Mouse (Mus musculus): ENCODE data around the gene Sele. TPM values are rescaled to one million over a fixed set of nuclear protein-coding genes. Genes with fewer than 3 reads are reported as not detected.

The Sele gene
- total RNA-seq, 2 experiments from 2014 or later, result 0.15 TPM

Other genes with a start within 250 kb of the Sele start
- gene Scyl3, start 119.1 kb upstream of the Sele start, total RNA-seq (2021), result 10 to 100 TPM; 20.9 to 25.0 TPM
- 1 to 10 TPM; 1.2 to 1.4 TPM for gene BC055324, start 53.4 kb upstream of the Sele start, total RNA-seq (2021)
- 1 to 10 TPM; 4.5 to 4.9 TPM for gene Mettl18, start 53.3 kb upstream of the Sele start, total RNA-seq (2021)
- not detected for gene Sell, start 13.7 kb downstream of the Sele start, total RNA-seq (2021)
- gene Selp, start 67.0 kb downstream of the Sele start, total RNA-seq (2021), result not detected
- under 1 TPM; 0.66 to 0.87 TPM for gene F5, start 103.6 kb downstream of the Sele start, total RNA-seq (2021)
- 10 to 100 TPM; 10.3 to 10.5 TPM for gene Slc19a2, start 200.8 kb downstream of the Sele start, total RNA-seq (2021)
- 10 to 100 TPM; 19.3 to 21.1 TPM for gene Ccdc181, start 227.4 kb downstream of the Sele start, total RNA-seq (2021)